Mouse (Mus musculus) spleen, postnatal 14 days (tissue): Measurements from ENCODE around the gene Adamts17.

Experiments
- DNase-seq, 2 experiments: peaks; one replicate each; pipeline ENCODE4 v3.0.0; 2021 to 2022; ENCODE audit warnings: low spot score in 2 of 2

The Adamts17 gene

DNA sequence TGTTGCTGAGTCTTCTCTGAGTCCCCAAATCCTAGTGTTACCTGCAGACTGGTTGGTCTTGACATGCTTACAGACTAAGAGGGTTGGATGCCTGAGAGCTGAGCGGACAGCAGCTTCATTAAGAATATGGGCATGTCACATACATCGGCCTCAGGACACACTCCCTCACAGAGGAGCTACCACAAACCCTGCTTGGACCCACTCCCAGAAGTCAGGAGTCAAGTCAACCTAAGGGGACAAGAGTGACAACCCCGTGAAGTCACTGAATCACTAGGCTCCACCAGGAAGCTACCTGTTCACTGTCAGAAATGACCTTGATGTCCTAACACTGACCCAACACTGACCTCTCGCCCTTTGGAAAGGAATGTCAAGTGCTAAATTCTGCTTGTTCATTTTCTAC lies 226.1 kb downstream of the Adamts17 start:
- DNase-seq = no peak

DNA sequence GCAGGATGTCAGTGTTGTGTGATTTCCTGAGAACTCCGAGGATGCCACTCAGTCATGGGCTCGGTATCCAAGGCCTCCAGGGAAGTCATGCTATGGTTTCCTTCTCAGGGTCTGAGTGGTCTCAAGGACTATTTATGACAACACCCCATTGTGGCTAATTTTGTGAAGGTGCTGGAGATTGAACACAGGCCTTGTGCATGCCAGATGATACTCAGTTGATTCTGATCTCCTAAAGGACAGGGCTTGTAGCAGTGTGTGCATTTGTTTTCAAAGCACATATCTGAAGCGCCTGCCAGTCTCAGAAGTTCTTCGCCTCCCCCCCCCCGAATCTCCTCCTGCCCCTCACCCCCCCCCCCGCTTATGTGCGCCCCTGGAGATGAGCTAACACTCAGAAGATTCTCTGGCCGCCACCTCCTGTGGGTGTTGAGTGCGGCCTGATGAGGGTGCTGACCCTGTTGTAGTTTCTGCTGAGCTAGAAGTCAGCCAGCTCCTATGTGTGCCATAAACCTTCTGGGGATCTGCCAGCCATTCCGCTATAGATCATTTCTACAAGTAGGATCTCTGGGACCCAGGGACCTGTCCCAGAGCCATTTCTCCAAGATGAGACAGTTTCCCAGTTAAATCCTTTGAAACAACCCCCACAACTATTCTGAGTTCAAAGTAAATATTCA lies 232.6 kb downstream of the Adamts17 start:
- no peak for DNase-seq

DNA sequence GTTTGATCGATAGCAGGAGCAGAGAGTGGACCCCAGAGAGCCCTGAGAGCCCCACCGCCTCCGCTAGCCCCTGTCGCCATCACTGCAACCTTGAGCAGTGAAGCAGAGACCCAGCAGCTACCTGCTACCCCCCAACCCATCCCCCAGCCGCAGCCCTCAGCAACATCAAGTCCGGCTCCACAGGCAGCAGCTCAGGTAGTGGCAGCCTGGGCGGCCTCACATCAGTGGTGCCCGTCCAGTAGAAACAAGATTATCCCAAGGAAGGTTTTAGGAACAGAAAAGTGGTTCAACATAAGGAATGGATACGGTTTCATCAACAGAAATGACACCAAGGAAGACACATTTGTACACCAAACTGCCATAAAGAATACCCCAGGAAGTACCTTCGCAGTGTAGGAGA lies 243.2 kb downstream of the Adamts17 start:
- no peak for DNase-seq

DNA sequence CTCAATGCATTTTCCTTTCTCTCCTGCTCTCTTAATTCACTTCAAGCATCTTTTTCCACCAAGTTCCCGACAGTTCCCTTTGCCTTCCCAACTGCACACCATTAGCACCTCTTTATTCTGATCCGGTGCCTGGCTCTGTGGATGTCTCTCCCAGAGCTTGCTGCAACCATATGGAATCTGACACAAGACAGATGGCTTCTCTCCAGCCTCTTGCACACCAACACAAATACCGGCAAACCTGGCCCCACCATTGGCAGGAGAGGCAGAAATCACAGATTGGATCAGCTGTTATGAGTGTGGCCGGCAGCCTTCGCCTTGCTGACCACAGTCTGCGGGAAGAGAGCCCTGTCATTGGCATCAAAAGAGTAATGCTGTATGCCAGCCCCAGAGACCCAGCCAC lies 248.2 kb downstream of the Adamts17 start:
- no peak for DNase-seq

DNA sequence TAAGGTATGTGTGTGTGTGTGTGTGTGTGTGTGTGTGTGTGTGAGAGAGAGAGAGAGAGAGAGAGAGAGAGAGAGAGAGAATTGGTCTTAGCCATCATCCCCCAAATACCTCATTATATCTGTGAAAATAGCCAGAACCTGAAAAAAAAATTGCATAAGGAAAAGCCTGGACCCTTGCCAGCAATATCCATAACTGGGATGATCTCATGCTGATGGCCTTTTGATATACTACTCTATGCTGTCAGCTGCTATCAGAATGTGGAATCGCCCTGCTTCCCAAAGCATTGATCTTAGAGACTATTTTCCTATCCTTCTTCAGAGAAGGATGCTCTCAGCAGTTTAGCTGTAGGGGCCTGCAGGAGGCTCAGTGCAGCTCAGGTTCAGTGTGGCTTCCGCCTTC lies 257.6 kb downstream of the Adamts17 start:
- no peak for DNase-seq

DNA sequence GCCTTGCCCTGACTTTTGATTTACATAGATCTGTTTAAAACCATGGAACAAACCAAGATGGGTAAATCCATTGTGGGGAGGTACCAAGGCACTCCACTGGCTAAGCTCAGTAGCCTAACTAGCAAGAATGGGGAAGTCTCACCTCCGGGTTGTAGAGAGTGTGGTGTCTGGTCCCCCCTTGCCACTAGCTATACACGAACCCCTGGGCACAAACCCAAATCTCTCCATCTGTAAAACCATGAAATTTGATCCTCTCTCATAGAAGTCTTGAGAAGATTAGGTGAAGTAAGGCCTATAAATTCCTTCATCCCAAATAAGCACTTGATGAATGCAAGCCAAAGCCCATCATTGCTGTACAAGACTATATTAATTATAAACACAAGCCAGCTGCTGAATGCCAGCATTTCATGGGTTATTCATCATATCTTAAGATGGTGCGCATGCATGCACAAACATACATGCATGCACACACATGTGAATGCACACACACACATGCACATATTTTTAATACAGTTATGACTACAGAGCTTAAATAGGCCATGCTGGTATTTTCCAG lies 262.0 kb downstream of the Adamts17 start:
- DNase-seq = no peak

DNA sequence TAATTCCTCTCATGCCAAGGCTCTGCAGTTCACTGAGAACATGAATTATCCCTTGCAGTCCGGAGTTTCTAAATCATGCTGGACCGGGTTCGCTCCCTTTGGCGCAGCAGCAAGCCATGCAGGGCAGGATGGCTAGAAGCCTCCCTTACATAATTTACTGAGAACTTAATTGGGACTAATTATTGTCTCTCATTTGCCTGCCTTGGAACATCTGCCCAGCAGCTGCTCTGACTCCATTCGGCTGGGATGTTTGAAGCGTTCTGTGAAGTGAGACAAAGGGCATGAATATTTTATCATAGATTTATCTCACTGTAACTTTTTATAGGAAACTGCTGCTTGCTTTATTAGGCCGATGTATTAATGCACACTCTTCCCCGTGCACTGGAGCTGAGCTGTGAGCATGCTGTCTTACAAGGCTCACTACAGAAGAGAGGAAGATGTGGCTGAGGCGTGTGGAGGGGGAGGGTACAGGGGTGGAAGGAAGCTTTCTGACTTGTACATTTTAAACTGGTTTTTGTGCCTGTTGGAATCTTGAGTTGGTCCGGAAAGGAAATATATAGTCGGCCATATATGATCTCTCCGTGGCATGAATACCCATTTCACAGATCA lies 271.1 kb downstream of the Adamts17 start:
- DNase-seq = no peak

DNA sequence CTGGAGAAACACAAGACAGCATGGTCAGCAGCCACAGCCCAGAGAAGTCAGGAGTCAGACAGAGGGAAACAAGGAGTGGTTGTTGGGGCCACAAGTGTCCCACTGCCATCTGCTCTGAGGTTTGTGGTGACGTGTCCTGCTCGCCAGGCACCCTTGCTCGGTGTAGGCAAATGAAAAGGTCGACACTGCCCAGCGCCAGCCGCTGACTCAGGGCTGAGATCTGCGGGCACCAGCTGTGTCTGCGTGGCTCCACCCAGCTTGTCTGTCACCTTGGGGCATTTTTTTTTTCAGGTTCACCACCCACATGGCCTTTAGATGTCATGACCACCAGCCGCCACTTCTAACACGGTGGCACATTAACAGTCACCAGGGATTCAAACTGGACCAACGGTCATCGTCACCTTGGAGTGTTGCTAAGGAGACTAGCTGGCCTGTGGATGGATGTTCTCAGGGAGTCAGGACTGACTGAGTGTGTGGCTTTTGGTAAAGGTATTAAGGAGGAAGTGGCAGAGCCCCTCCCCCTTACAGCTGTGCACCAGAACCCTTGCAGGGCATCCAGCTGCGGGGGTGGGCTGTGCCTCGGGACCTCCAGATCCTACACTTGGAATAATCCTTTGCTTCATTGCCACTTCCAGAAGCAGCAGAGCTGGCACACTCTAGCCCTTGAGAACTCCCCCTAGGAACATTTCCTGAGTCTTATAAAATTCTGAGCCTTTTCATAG lies 273.1 kb downstream of the Adamts17 start:
- DNase-seq = no peak

DNA sequence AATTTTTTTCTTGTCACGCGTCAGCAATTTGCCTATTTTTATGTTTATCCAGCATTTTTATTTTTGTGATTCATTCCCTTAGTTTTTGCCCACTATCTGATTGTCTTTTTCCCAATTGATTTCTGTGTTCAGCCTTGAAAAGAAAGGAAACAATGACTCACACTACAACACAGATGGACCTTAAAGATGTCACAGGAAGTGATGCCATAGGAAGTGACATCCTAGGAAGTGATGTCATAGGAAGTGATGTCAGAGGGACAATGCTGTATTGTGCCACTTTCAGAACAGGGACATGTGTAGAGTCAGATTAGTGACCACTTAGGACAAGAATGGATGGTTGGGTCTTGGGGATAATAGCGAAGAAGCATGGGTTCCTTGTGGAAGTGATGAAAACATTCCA lies 274.5 kb downstream of the Adamts17 start:
- DNase-seq = no peak

DNA sequence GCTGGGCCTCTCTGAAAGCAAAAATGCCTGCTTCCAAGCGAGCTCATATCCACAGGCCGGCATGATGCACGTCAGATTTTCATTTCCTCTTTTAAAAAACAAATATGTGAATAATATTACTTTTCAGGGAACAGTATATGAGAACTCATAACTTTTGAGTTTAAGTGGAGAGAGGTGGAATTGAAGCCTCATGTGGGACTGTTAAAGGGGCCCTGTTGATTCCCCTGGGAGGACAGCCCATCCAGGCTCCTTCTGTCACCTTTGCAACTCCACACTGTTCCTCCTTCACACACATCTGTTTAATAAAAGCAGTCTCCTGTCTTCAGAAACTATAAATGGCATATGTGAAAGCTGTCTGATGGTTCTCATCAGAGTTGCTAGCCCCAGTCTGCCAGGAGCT lies 275.5 kb downstream of the Adamts17 start:
- DNase-seq = no peak

DNA sequence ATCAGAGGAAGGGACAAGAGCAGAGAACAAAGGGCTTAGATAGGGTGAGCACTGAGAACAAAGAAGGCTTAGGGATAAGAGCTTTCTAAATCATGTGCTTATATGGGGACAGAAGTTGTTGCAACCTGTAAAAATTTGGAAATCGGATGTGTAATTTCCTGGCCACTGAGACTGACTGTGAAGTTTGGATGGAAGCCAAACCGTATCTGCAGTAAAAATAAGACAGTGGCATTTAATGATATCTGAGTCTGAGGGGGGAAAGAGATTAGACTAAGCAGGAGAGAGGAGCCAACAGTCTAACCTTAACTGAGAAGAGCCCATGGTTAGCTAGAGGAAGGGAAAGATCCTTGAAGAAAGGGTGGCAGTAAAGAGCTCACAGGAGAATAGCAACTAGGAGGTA lies 295.6 kb downstream of the Adamts17 start:
- DNase-seq = no peak

DNA sequence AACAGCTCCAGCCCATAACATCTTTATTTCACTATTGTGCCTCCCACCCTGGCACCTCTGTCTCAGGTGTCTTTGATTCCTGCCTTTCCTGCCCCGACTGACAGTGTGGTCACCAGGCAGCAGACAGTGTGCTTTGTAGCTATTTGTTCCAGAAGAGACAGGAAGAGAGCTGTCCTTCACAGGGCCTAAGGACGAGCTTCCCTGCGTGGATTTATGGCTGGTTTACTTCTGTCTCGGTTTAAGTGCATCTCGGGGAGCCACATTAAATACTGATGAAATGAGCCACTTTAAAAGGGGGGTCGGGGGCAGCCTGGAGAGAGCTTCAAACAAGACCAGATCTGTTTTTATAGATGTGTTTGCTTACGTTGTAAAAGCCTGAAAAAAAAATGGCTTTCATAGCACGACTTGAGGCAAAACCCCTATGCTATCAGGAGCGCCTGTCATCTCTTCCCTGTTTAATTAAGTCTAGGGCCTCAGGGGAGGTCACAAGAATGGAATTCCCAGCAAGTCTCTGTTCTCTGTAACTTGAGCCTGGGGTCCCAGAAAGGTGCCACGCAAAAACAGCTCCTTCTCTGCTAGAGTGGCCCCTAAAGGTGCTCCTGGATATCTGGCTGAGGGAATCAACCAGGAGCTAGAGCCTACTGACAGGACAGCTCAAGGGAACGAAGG lies 302.9 kb downstream of the Adamts17 start:
- no peak for DNase-seq

DNA sequence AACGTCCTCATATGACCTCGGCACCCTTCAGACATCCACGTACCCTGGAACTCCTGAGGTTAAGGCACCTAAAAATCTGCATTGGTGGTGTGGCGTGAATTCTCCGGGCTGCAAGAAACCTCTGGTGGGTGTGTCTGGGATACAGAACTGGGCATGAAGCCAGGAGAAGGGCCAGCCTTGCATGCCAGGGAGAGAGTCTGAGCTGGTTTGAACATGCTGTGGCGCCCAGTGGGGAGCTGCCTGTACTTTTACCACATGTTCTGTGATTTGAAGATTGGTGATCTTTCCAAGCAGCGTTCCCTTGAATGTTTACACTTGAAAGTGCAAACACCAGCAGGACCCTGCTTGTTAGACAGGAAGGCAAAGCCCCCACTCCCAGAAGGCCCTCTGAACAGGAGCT lies 306.2 kb downstream of the Adamts17 start:
- no peak for DNase-seq

DNA sequence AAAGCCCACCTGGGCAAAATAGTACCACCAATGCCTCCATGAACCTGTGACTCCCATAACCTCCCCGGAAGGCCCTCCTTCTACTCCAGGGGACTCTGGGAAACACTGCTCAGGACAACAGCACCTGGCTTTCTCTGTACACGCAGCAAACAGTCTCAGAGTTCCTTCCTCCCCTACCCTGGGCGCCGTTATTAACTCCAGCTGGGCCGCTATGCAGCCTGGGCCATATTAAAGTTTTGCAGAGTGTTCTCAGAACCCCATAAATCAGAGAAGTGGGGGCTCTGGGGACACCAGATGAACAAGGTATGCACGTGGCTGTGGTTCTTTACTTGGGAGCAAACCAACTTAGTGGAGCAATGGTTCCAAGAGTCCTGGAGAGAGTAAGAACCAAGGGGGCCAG lies 306.6 kb downstream of the Adamts17 start:
- no peak for DNase-seq

DNA sequence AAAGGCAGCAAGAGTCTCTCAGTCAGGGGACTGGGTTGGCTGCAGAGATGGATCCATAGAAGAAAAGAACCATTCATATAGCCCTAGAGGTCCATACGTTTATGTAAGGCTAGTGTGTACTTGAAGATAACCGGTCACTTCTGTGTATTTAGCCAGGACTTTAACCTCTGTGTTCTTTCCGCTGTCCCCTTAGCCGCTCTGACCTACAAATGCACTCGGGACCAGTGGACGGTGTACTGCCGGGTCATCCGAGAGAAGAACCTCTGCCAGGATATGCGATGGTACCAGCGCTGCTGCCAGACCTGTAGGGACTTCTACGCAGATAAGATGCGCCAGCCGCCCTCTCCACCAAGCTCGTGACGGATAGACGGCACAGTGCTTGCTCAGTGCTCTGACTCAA lies 310.2 kb downstream of the Adamts17 start:
- no peak for DNase-seq

DNA sequence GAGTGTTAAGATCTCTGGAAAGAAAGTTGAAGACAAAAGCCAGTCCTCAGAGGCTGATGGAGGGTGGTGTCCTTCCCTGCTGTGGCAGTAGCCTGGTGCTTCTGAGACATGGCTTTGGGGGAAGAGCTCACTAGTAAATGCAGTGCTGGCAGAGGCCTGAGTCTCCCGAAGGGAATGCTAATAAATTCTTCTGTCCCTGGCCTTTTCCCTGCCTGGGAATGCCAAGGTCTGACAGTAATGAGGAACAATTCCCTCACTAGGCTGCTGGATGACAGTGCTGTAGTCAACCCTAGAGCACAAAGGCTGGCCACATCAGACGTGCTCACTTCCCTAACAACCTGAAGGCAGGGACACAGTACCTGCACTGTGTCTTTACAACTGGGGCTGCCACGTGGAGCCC lies 313.1 kb downstream of the Adamts17 start:
- no peak for DNase-seq

DNA sequence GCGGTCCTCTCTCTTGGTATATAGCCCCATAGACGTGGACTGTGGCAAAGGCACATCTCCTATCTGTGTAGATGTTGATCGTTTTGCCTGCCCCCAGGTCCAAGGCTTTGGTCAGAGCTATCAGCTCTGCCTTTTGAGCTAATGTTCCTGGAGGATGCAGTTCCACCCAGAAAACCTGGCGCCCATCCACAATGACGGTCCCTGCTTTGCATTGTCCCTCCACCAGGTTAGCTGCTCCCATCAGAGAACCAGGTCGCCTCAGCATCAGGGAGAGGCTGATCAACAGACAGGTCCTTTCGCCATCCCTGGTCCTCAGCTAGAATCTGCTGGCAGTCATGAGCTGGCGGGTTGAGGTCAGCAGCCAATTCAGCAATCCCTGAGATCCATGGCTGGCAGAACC lies 322.6 kb downstream of the Adamts17 start:
- no peak for DNase-seq

DNA sequence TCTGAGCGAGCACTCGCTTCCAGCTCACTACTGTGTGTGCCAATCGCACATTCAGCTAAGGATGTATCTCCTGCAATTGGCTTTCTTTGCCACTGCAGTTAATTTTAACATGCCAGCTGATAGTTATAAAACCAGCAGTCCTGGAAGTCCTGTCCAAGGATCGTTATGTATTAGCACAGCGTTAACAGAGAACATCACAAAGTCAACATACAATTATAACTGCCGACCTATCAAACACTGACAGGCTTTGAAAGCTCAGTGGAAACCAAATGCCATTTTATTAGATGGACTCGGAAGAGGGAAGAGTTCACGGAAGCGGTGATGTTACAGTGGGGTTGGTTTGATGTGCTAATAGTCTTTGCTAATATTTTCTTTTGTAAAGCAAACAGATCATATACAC lies 328.8 kb downstream of the Adamts17 start:
- no peak for DNase-seq

DNA sequence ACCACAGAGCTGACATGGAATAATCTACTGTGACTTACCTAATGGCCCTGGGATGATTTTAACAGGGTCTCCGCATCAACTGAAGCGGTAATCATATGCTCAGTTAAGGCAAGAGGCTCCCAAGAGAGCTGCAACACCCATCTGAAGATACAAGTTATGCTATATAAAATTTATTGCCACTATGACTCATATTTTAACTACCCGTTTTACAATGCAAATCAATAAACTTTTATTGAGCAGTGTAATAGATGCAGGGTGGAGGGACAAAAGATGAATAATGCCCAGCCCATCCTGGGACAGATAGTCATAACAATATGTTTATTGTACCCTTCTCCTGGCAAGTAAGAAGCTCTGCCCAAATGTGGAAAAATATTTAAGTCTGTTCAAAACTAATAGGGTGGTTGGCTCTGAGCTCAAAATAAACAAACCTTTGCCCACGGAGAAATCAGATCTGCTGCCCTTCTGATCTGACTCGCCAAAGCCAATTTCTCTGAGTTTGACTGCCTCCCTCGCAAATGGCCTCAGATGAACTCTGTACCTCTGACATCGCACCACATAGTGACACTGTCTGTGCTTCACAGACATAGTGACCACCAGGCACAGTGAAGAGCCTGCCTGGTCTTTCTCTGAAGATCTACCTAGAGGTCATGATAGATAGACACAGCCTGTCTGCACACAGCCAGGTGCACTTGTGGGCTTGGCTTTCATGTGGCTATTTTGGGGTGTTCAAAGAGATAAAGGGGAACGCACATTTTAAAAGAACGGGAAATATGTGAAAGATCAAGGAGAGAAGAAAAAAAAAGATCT lies 329.4 kb downstream of the Adamts17 start:
- no peak for DNase-seq

DNA sequence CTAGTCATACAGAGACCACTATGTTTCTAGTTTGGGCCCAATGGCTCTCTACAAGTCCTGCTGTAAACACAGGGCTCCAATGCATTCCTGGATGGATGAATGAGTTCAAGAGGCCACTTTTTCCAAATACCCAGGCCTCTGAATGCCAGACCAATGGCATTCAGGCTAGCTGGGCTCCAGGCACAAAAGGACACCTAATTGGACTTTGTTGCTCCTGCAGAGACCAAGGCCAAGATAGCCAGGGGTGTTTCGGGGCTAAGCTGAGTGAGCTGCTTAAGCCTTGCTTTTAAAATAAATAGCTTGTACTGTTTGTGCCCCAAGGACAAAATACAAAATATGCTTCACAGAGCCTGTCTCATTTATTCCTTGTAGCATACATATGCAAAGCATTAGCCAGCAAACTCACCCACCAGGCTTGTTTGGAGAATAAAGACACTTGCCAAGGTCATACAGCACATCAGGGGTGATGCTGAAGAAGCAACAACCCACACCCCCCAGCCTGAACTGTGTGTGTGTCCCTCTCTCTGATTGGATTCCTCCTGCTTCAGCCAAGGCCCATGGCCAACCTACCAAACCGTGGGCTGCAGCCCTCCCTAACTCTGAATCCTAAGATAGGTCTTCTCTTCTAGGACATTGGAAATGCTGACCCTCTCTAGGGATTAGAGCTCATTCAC lies 334.1 kb downstream of the Adamts17 start:
- no peak for DNase-seq

DNA sequence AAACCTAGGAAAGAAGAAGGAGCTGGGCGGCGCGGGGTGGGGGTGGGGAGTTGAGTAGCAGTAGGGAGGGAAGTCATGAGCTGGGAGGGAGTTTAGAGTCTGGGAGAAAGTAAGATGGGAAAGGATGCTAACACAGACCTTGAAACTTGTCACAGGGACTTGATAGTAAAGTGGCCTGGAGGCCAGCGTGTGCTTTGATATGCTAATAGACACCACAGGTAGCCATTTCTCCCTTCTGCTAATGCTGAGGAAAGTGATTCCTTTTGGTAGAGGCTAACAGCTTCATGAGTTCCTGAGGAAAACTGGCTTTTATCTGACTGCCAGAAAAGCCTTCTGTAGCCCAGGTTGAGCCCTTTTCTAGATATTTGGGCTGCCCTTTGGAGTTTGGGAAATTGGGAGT lies 344.3 kb downstream of the Adamts17 start:
- no peak for DNase-seq
